Comparison of ENCODE assay signal across 8 mouse cellular contexts in genomic region chr6:112490625-112491242, GRCm38 (mm10). TPM values are rescaled to one million over a fixed set of nuclear protein-coding genes. Genes with fewer than 3 reads are reported as not detected.
DNase-seq lines count a peak whose midpoint lies in the region; ATAC-seq lines count a peak whose summit lies in the region.

No protein-coding gene starts in this region.

- no peaks in the 10 kb centered on the region for H3K36me3 ChIP-seq in hindbrain, embryonic 11.5 days (ENCODE audit: control insufficient read depth, insufficient read depth, low read length)
- no peaks in the 10 kb centered on the region for H3K36me3 ChIP-seq in lung, embryonic 15.5 days

- peak; percentile 62 for ATAC-seq in hindbrain, embryonic 11.5 days (ENCODE audit: low FRiP score)
- ATAC-seq in lung, embryonic 15.5 days (ENCODE audit: borderline replicate concordance, extremely low read depth, low FRiP score, low TSS enrichment): peak; percentile 17; the same call in 1 of the 2 replicates

- peak overlapping the region; percentile 51 for H3K4me2 ChIP-seq in hindbrain, embryonic 11.5 days (replicated peaks; ENCODE audit: low read depth, low read length)
- H3K4me2 ChIP-seq in lung, embryonic 15.5 days: peak overlapping the region; percentile 70

- H3K9me3 ChIP-seq in hindbrain, embryonic 11.5 days (ENCODE audit: control insufficient read depth, low read length): no peaks in the 10 kb centered on the region
- H3K9me3 ChIP-seq in lung, embryonic 15.5 days: no peaks in the 10 kb centered on the region

- 1% methylated on average over 35 of the region's 35 CpGs for WGBS in hindbrain, embryonic 11.5 days
- under 1% methylated on average over 35 of the region's 35 CpGs for WGBS in lung, embryonic 15.5 days

- peaks cover 44% of the 10 kb centered on the region for H3K27me3 ChIP-seq in hindbrain, embryonic 11.5 days (ENCODE audit: control insufficient read depth, insufficient read depth, low read length)
- H3K27me3 ChIP-seq in lung, embryonic 15.5 days: peaks cover 47% of the 10 kb centered on the region

- peak; percentile 77 for DNase-seq in MN1 (ENCODE audit: low spot score)
- peak; percentile 48 for DNase-seq in cerebellum, adult 9-11 months
- peak; percentile 51 to 81 for DNase-seq in frontal cortex, postnatal 10 days (ENCODE audit: low spot score in 2 of 2)
- DNase-seq in hindbrain, embryonic 11.5 days (ENCODE audit: low spot score): peak; percentile 90
- peak; percentile 48 for DNase-seq in layer of hippocampus, adult 9-10 months (ENCODE audit: low spot score)
- DNase-seq in ovary, adult 18-20 months (ENCODE audit: low spot score): peak; percentile 79
- peak; percentile 77 for DNase-seq in thymus, postnatal 14 days

- peaks cover 9% of the 10 kb centered on the region for H3K4me1 ChIP-seq in hindbrain, embryonic 11.5 days (replicated peaks; ENCODE audit: control insufficient read depth, insufficient read depth, low read length)
- peaks cover 33% of the 10 kb centered on the region for H3K4me1 ChIP-seq in lung, embryonic 15.5 days

- H3K4me3 ChIP-seq in hindbrain, embryonic 11.5 days (ENCODE audit: low read depth, low read length): peak overlapping the region; percentile 26
- H3K4me3 ChIP-seq in lung, embryonic 15.5 days: peak overlapping the region; percentile 40

- H3K27ac ChIP-seq in hindbrain, embryonic 11.5 days (ENCODE audit: low read depth, low read length): no peak overlapping the region
- no peak overlapping the region for H3K27ac ChIP-seq in lung, embryonic 15.5 days

- no peak overlapping the region for H3K9ac ChIP-seq in hindbrain, embryonic 11.5 days (ENCODE audit: low read depth, low read length)
- H3K9ac ChIP-seq in lung, embryonic 15.5 days: no peak overlapping the region

RNA-seq across cellular contexts. Expression of gene Oxtr, which starts 1.0 kb away (rescaled TPM):
- 0.45 and 0.47 TPM in 2 replicates for polyA plus RNA-seq in hindbrain, embryonic 11.5 days (2014; fragmentation: Nextera tagmentation; extraction: Ambion mirVana)
- 0.12 and 0.20 TPM in 2 replicates for polyA plus RNA-seq in lung, embryonic 15.5 days (2015; fragmentation: Nextera tagmentation; extraction: Ambion mirVana)

RNA-seq across cellular contexts. Expression of gene Cav3, which starts 31.4 kb away (rescaled TPM):
- 0.56 TPM in 1 of 2 replicates, not detected in the other for polyA plus RNA-seq in hindbrain, embryonic 11.5 days (2014; fragmentation: Nextera tagmentation; extraction: Ambion mirVana)
- 3.5 and 3.8 TPM in 2 replicates for polyA plus RNA-seq in lung, embryonic 15.5 days (2015; fragmentation: Nextera tagmentation; extraction: Ambion mirVana)
